ENCODE assay signal across 8 mouse cellular contexts in the genomic region with DNA sequence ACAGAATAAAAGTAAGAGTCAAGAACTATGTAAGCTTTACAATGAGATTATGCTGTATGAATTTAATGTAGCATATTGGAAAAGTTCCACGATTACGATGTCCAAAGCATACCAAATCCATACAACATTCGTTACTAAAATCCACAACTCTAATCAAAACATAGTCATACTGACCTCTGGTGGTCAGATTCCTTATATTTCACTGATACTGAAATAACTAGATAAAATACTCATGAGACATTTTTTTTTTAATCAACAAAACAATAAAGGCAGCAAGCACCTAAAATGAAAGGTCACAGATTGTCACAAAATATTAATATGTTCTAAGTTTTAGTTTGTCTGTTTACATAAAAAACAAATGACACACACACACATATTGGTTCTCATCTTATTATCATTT. TPM values are rescaled to one million over a fixed set of nuclear protein-coding genes. Genes with fewer than 3 reads are reported as not detected.
A peak's percentile ranks its signal among the peaks of the same experiment; 100 is the strongest.
DNase-seq lines count a peak whose midpoint lies in the region; ATAC-seq and TF ChIP-seq lines count a peak whose summit lies in the region.

No protein-coding gene starts in this region.

- H3K36me3 ChIP-seq in forebrain, embryonic 12.5 days (replicated peaks) = peaks cover 3% of the 10 kb centered on the region; the same call in 1 of the 2 replicates
- H3K36me3 ChIP-seq in forebrain, embryonic 16.5 days (ENCODE audit: control insufficient read depth, insufficient read depth) = no peaks in the 10 kb centered on the region
- no peaks in the 10 kb centered on the region for H3K36me3 ChIP-seq in midbrain, postnatal 0 days (ENCODE audit: insufficient read depth, low read length)

- peaks cover 16% of the 10 kb centered on the region for H3K4me1 ChIP-seq in forebrain, embryonic 12.5 days
- H3K4me1 ChIP-seq in forebrain, embryonic 16.5 days (replicated peaks; ENCODE audit: control insufficient read depth, insufficient read depth, low read length) = peaks cover 9% of the 10 kb centered on the region
- no peaks in the 10 kb centered on the region for H3K4me1 ChIP-seq in midbrain, postnatal 0 days (ENCODE audit: insufficient read depth, low read length)

- TF ChIP-seq CTCF in midbrain, postnatal 0 days (IDR thresholded peaks at IDR 0.05) = peak; percentile 78

- H3K27ac ChIP-seq in forebrain, embryonic 12.5 days = no peak overlapping the region
- no peak overlapping the region for H3K27ac ChIP-seq in forebrain, embryonic 16.5 days (ENCODE audit: low read length)
- H3K27ac ChIP-seq in midbrain, postnatal 0 days (ENCODE audit: low read depth, low read length) = no peak overlapping the region

- H3K4me3 ChIP-seq in forebrain, embryonic 12.5 days (replicated peaks) = no peak overlapping the region
- no peak overlapping the region for H3K4me3 ChIP-seq in forebrain, embryonic 16.5 days (replicated peaks; ENCODE audit: low read length)
- no peak overlapping the region; the same call in 1 of the 2 replicates for H3K4me3 ChIP-seq in midbrain, postnatal 0 days (ENCODE audit: low read depth, low read length)

- WGBS in forebrain, embryonic 12.5 days = 28% methylated on average over 3 of the region's 3 CpGs
- 14% methylated on average over 3 of the region's 3 CpGs for WGBS in forebrain, embryonic 16.5 days
- 7% methylated on average over 3 of the region's 3 CpGs for WGBS in midbrain, postnatal 0 days

- no peaks in the 10 kb centered on the region for H3K27me3 ChIP-seq in forebrain, embryonic 12.5 days
- H3K27me3 ChIP-seq in forebrain, embryonic 16.5 days (replicated peaks; ENCODE audit: control insufficient read depth, insufficient read depth, low read length) = no peaks in the 10 kb centered on the region
- no peaks in the 10 kb centered on the region for H3K27me3 ChIP-seq in midbrain, postnatal 0 days (ENCODE audit: insufficient read depth, low read length)

- peak; percentile 96 for DNase-seq in 3T3-L1 (ENCODE audit: low read depth, low spot score)
- DNase-seq in c-Kit-positive CD71-positive TER-119-positive erythroid progenitor cells, embryonic 14.5 days (ENCODE audit: low spot score) = peak; percentile 62
- DNase-seq in induced T-regulatory cell, adult 2 months (ENCODE audit: low read depth) = peak; percentile 74
- DNase-seq in midbrain, postnatal 0 days (ENCODE audit: low spot score) = peak; percentile 85
- no peak for DNase-seq in yolk sac, embryonic 10.5 days (ENCODE audit: low spot score)

- no peak overlapping the region for H3K9ac ChIP-seq in forebrain, embryonic 12.5 days
- no peak overlapping the region for H3K9ac ChIP-seq in forebrain, embryonic 16.5 days (replicated peaks; ENCODE audit: low read depth, low read length)
- H3K9ac ChIP-seq in midbrain, postnatal 0 days (replicated peaks; ENCODE audit: low read length, poor library complexity, severe bottlenecking) = no peak overlapping the region

- ATAC-seq in forebrain, embryonic 12.5 days (ENCODE audit: low FRiP score) = no peak
- no peak for ATAC-seq in forebrain, embryonic 16.5 days
- ATAC-seq in midbrain, postnatal 0 days (ENCODE audit: low FRiP score) = no peak
- no peak for ATAC-seq in activated CD4-positive, CD25-positive, alpha-beta regulatory T cell, adult 4 months

- H3K4me2 ChIP-seq in forebrain, embryonic 12.5 days = peak overlapping the region; percentile 84; the same call in 1 of the 2 replicates
- H3K4me2 ChIP-seq in forebrain, embryonic 16.5 days (ENCODE audit: low read length) = no peak overlapping the region
- H3K4me2 ChIP-seq in midbrain, postnatal 0 days (ENCODE audit: low read depth, low read length, poor library complexity, severe bottlenecking) = no peak overlapping the region; the same call in 1 of the 2 replicates

- 0 out of 2 replicates have a peak, but pooled peaks cover under 1% of the 10 kb centered on the region for H3K9me3 ChIP-seq in forebrain, embryonic 12.5 days
- H3K9me3 ChIP-seq in forebrain, embryonic 16.5 days (ENCODE audit: control insufficient read depth, low read length) = no peaks in the 10 kb centered on the region
- H3K9me3 ChIP-seq in midbrain, postnatal 0 days (ENCODE audit: low read length) = no peaks in the 10 kb centered on the region

RNA-seq across cellular contexts. Expression of a gene that starts 1.4 kb away (rescaled TPM):
- 75.3 and 80.3 TPM in 2 replicates for polyA plus RNA-seq in forebrain, embryonic 12.5 days (2016; fragmentation: Nextera tagmentation; extraction: Ambion mirVana)
- polyA plus RNA-seq in forebrain, embryonic 16.5 days (2015; fragmentation: Nextera tagmentation; extraction: Ambion mirVana) = 21.0 and 27.2 TPM in 2 replicates
- 2.4 and 3.2 TPM in 2 replicates for total RNA-seq in midbrain, postnatal 0 days (2014; rRNA removed)
- 2.1 and 2.4 TPM in 2 replicates for polyA plus RNA-seq in midbrain, postnatal 0 days (2015; fragmentation: Nextera tagmentation; extraction: Ambion mirVana)
- polyA plus RNA-seq in activated CD4-positive, CD25-positive, alpha-beta regulatory T cell, adult 4 months (2017; shearing (Covaris generic)) = 10 to 100 TPM; 20.7 to 27.0 TPM

RNA-seq across cellular contexts. Expression of a gene that starts 28.9 kb away (rescaled TPM):
- 2.8 and 4.2 TPM in 2 replicates for polyA plus RNA-seq in forebrain, embryonic 12.5 days (2016; fragmentation: Nextera tagmentation; extraction: Ambion mirVana)
- 4.0 and 5.0 TPM in 2 replicates for polyA plus RNA-seq in forebrain, embryonic 16.5 days (2015; fragmentation: Nextera tagmentation; extraction: Ambion mirVana)
- 13.0 and 13.9 TPM in 2 replicates for total RNA-seq in midbrain, postnatal 0 days (2014; rRNA removed)
- 9.4 and 9.5 TPM in 2 replicates for polyA plus RNA-seq in midbrain, postnatal 0 days (2015; fragmentation: Nextera tagmentation; extraction: Ambion mirVana)
- under 1 TPM in 1 of 2 experiments, not detected in 1; 0.25 TPM for polyA plus RNA-seq in activated CD4-positive, CD25-positive, alpha-beta regulatory T cell, adult 4 months (2017; shearing (Covaris generic))
